Mouse (Mus musculus) neural tube, embryonic 13.5 days (tissue): ENCODE measurements at regions not wholly inside any gene's neighbourhood (a gene's known extent, or its start where the extent isn't known, plus 50 kb on each side); places are given as distances from the start of the nearest gene placed in this dataset.

Experiments used
- ATAC-seq: fragments of 200-750 bp; cut with Nextera tagmentation; 2 replicates; pipeline ENCODE4 v1.8.0; 2017; ENCODE audit warnings: low read depth, mild to moderate bottlenecking, moderate TSS enrichment, moderate library complexity
- H3K27ac ChIP-seq: fragments of 300-500 bp; sonication (generic); replicated peaks from 2 replicates; pipeline ENCODE4 v1.5.1; 2015; ENCODE audit warnings: moderate library complexity, mild to moderate bottlenecking, inconsistent platforms
- H3K27me3 ChIP-seq: fragments of 300-500 bp; sonication (generic); 2 replicates; pipeline ENCODE4 v1.6.1; 2015; ENCODE audit warnings: mild to moderate bottlenecking, inconsistent platforms
- H3K36me3 ChIP-seq: fragments of 300-500 bp; sonication (generic); 2 replicates; pipeline ENCODE4 v1.6.1; 2015; ENCODE audit warnings: mild to moderate bottlenecking, inconsistent platforms
- H3K4me1 ChIP-seq: fragments of 300-500 bp; sonication (generic); replicated peaks from 2 replicates; pipeline ENCODE4 v1.6.1; 2015; ENCODE audit warnings: inconsistent platforms
- H3K4me2 ChIP-seq: fragments of 300-500 bp; sonication (generic); 2 replicates; pipeline ENCODE4 v1.6.1; 2015; ENCODE audit warnings: inconsistent platforms, mild to moderate bottlenecking, moderate library complexity
- H3K4me3 ChIP-seq: fragments of 300-500 bp; sonication (generic); 2 replicates; pipeline ENCODE4 v1.5.1; 2015; ENCODE audit warnings: mild to moderate bottlenecking, inconsistent platforms
- H3K9ac ChIP-seq: fragments of 300-500 bp; sonication (generic); 2 replicates; pipeline ENCODE4 v1.6.1; 2015; ENCODE audit warnings: moderate library complexity, mild to moderate bottlenecking, inconsistent platforms
- H3K9me3 ChIP-seq: fragments of 300-500 bp; sonication (generic); 2 replicates; pipeline ENCODE4 v1.6.1; 2016; ENCODE audit warnings: inconsistent platforms
- WGBS: fragments of 180-500 bp; shearing (Covaris S2); methylation state at CpG from one replicate; pipeline ENCODE4 v1.1.7; 2015; 5-methylcytosine and 5-hydroxymethylcytosine counted together

DNA sequence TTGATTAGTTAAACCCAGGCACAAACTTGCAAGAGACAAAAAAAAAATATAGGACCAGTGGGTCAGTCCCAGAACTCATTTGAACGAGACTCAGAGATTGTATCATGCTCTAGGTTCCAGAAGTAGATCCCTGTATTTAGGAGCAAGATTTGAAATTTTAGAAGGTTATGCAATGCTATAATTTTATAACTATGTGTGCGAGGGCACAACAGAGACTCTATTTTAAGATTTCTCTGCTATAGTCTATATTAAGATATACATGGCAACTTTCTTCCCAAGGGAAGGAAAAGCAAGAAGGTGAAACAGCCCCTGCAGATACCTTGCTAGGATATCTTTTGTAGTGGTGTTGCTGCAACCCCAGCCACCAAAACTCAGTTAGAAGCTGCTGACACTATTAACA is 55.7 kb downstream of the Otor start:
- H3K36me3 ChIP-seq, result no peaks in the 10 kb centered on the region

GRCm38 (mm10) chr2:143149189-143149588 is 70.9 kb downstream of the Otor start:
- H3K4me2 ChIP-seq, result no peak overlapping the region
- no peaks in the 10 kb centered on the region for H3K9me3 ChIP-seq
- H3K27ac ChIP-seq, result no peak overlapping the region
- H3K4me1 ChIP-seq, result no peaks in the 10 kb centered on the region
- no peaks in the 10 kb centered on the region for H3K36me3 ChIP-seq
- no peak for ATAC-seq
- 72% methylated on average over 3 of the region's 3 CpGs for WGBS
- no peaks in the 10 kb centered on the region for H3K27me3 ChIP-seq
- no peak overlapping the region for H3K9ac ChIP-seq
- H3K4me3 ChIP-seq, result no peak overlapping the region

More for the DNA sequence above, 55.7 kb downstream of the Otor start:
- Histone ChIP-seq H3K27ac (no peak overlapping the region), H3K4me3 (no peak overlapping the region), H3K27me3 (no peaks in the 10 kb centered on the region), H3K9ac (no peak overlapping the region), H3K9me3 (no peaks in the 10 kb centered on the region), H3K4me1 (peaks cover 12% of the 10 kb centered on the region), H3K4me2 (no peak overlapping the region)
- WGBS, result 77% methylated on average over 2 of the region's 2 CpGs
- no peak for ATAC-seq

GRCm38 (mm10) chr2:143164081-143164984 is 86.1 kb downstream of the Otor start:
- Histone ChIP-seq H3K4me3 (no peak overlapping the region), H3K9me3 (no peaks in the 10 kb centered on the region), H3K36me3 (no peaks in the 10 kb centered on the region), H3K27ac (no peak overlapping the region), H3K4me1 (no peaks in the 10 kb centered on the region), H3K27me3 (no peaks in the 10 kb centered on the region), H3K4me2 (no peak overlapping the region), H3K9ac (no peak overlapping the region)
- no peak for ATAC-seq
- 87% methylated on average over 8 of the region's 8 CpGs for WGBS

- H3K27me3 ChIP-seq, result no peaks in the 10 kb centered on the region
- 86% methylated on average over 3 of the region's 3 CpGs for WGBS
These were observed 88.5 kb downstream of the Otor start for GRCm38 (mm10) chr2:143166771-143167170.

GRCm38 (mm10) chr2:143170648-143171047 is 92.4 kb downstream of the Otor start:
- Histone ChIP-seq H3K4me1 (no peaks in the 10 kb centered on the region), H3K4me3 (no peak overlapping the region), H3K9ac (no peak overlapping the region), H3K36me3 (no peaks in the 10 kb centered on the region), H3K9me3 (no peaks in the 10 kb centered on the region), H3K27me3 (no peaks in the 10 kb centered on the region), H3K27ac (no peak overlapping the region), H3K4me2 (no peak overlapping the region)
- WGBS, result 74% methylated on average over 2 of the region's 2 CpGs
- no peak for ATAC-seq

More at GRCm38 (mm10) chr2:143166771-143167170, 88.5 kb downstream of the Otor start:
- H3K36me3 ChIP-seq, result no peaks in the 10 kb centered on the region
- no peak for ATAC-seq
- H3K9ac ChIP-seq, result no peak overlapping the region
- no peak overlapping the region for H3K4me2 ChIP-seq
- H3K4me1 ChIP-seq, result no peaks in the 10 kb centered on the region
- no peak overlapping the region for H3K4me3 ChIP-seq
- no peak overlapping the region for H3K27ac ChIP-seq
- H3K9me3 ChIP-seq, result no peaks in the 10 kb centered on the region

GRCm38 (mm10) chr2:143184614-143185013 is 106.3 kb downstream of the Otor start:
- no peaks in the 10 kb centered on the region for H3K27me3 ChIP-seq
- H3K4me3 ChIP-seq, result no peak overlapping the region
- H3K4me2 ChIP-seq, result no peak overlapping the region
- no peak overlapping the region for H3K9ac ChIP-seq
- H3K4me1 ChIP-seq, result no peaks in the 10 kb centered on the region
- H3K27ac ChIP-seq, result no peak overlapping the region
- 81% methylated on average over 3 of the region's 3 CpGs for WGBS
- H3K9me3 ChIP-seq, result no peaks in the 10 kb centered on the region
- no peaks in the 10 kb centered on the region for H3K36me3 ChIP-seq
- ATAC-seq, result no peak

DNA sequence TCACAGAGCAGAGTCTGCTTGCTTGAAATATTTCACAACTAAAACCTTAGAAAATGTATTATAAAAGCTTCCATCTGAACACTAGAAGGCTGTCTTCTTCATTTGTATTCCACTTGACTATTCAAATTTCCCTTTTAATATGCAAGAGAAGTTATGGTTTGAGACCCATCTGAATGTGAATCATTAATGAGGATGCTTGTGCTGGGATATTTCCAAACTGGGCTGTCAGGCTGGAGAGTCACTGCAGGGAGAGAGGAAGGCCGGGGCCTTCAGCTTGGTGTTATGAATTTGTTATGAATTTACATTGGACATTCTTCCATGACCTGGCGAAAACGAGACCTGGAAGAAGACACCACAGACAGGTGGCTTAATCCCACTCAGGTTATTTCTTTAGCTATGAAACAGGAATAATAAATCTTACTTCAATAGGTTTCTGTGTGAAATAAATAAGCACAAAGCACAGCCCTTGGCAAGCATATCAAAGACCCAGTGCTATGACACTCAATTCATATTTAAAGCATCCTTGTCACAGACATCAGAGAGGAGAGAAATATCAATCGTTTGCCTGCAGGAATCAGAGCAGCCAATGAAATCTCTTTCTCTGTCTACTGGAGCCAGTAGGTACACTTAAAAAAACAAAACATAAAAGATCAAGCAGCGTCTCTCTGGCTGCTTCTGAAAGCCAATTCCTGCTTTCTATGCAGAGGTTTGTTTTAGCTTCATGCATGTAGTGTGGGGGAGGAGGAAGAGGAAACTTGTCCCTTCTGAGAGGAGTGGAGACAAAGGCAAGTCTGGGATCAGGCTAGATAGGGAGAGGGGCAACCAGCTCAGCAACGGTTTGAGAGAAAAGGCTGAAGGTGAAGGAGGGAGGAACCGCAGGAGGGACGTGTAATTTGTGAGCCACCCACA is 114.2 kb downstream of the Otor start:
- Histone ChIP-seq H3K27me3 (no peaks in the 10 kb centered on the region), H3K27ac (peak overlapping the region; percentile 70), H3K4me2 (no peak overlapping the region), H3K9me3 (no peaks in the 10 kb centered on the region), H3K36me3 (no peaks in the 10 kb centered on the region), H3K9ac (no peak overlapping the region), H3K4me3 (no peak overlapping the region), H3K4me1 (no peaks in the 10 kb centered on the region; the same call in 1 of the 2 replicates)
- 40% methylated on average over 8 of the region's 8 CpGs for WGBS
- no peak for ATAC-seq

GRCm38 (mm10) chr2:143193165-143193551 is 114.9 kb downstream of the Otor start:
- H3K4me3 ChIP-seq, result no peak overlapping the region

GRCm38 (mm10) chr2:143199583-143200249 is 121.4 kb downstream of the Otor start:
- Histone ChIP-seq H3K4me2 (no peak overlapping the region), H3K4me1 (no peaks in the 10 kb centered on the region), H3K4me3 (no peak overlapping the region), H3K27ac (no peak overlapping the region), H3K36me3 (no peaks in the 10 kb centered on the region), H3K9me3 (no peaks in the 10 kb centered on the region), H3K27me3 (no peaks in the 10 kb centered on the region), H3K9ac (no peak overlapping the region)
- ATAC-seq, result no peak
- 82% methylated on average over 11 of the region's 11 CpGs for WGBS

More at GRCm38 (mm10) chr2:143193165-143193551, 114.9 kb downstream of the Otor start:
- H3K27ac ChIP-seq, result peak overlapping the region; percentile 70
- no peaks in the 10 kb centered on the region for H3K27me3 ChIP-seq
- no peak overlapping the region for H3K9ac ChIP-seq
- H3K4me2 ChIP-seq, result no peak overlapping the region
- 40% methylated on average over 5 of the region's 5 CpGs for WGBS
- no peak for ATAC-seq
- H3K9me3 ChIP-seq, result no peaks in the 10 kb centered on the region
- no peaks in the 10 kb centered on the region; the same call in 1 of the 2 replicates for H3K4me1 ChIP-seq
- no peaks in the 10 kb centered on the region for H3K36me3 ChIP-seq

- no peak overlapping the region for H3K9ac ChIP-seq
- no peak overlapping the region for H3K27ac ChIP-seq
- no peak for ATAC-seq
These were observed 127.8 kb downstream of the Otor start for GRCm38 (mm10) chr2:143206053-143206452.

GRCm38 (mm10) chr2:143207191-143207590 is 128.9 kb downstream of the Otor start:
- H3K27ac ChIP-seq, result no peak overlapping the region
- 48% methylated on average over 5 of the region's 5 CpGs for WGBS

More at GRCm38 (mm10) chr2:143206053-143206452, 127.8 kb downstream of the Otor start:
- Histone ChIP-seq H3K4me2 (no peak overlapping the region), H3K4me3 (no peak overlapping the region), H3K4me1 (no peaks in the 10 kb centered on the region), H3K27me3 (no peaks in the 10 kb centered on the region), H3K36me3 (no peaks in the 10 kb centered on the region), H3K9me3 (no peaks in the 10 kb centered on the region)

DNA sequence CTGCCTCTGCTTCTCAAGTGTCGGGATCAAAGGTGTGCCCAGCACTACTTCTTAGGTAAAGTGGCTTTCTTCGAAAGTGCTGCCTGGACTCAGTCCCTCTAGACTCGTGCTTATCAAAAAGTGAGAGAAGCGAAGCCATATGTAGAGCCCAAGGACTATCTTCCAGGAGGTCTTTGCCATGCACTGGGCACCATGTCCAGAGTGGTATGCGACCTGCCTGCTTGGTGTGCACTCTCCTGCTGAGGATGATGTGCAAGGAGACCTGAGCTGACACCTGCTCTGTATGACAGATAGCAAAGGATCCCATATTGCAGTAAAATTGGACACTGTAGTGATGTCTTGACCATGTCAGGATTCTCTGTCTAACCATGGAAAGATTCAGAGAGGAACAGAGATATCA is 139.0 kb downstream of the Otor start:
- no peak overlapping the region for H3K4me3 ChIP-seq
- no peak overlapping the region for H3K9ac ChIP-seq
- ATAC-seq, result no peak
- no peaks in the 10 kb centered on the region for H3K36me3 ChIP-seq
- H3K27ac ChIP-seq, result no peak overlapping the region
- H3K27me3 ChIP-seq, result no peaks in the 10 kb centered on the region
- no peak overlapping the region for H3K4me2 ChIP-seq
- 88% methylated on average over 5 of the region's 5 CpGs for WGBS
- H3K9me3 ChIP-seq, result no peaks in the 10 kb centered on the region
- no peaks in the 10 kb centered on the region for H3K4me1 ChIP-seq

More at GRCm38 (mm10) chr2:143207191-143207590, 128.9 kb downstream of the Otor start:
- no peaks in the 10 kb centered on the region for H3K9me3 ChIP-seq
- H3K4me3 ChIP-seq, result no peak overlapping the region
- H3K9ac ChIP-seq, result no peak overlapping the region
- ATAC-seq, result no peak
- H3K27me3 ChIP-seq, result no peaks in the 10 kb centered on the region
- no peak overlapping the region for H3K4me2 ChIP-seq
- no peaks in the 10 kb centered on the region for H3K36me3 ChIP-seq
- no peaks in the 10 kb centered on the region for H3K4me1 ChIP-seq
